Mouse (Mus musculus) heart, embryonic 13.5 days (tissue): ENCODE data around the gene Spry2. TPM values are rescaled to one million over a fixed set of nuclear protein-coding genes. Genes with fewer than 3 reads are reported as not detected.

ENCODE experiments used
- ATAC-seq: fragments of 200-750 bp; cut with Nextera tagmentation; 2 replicates; pipeline ENCODE4 v1.8.0; 2017; ENCODE audit warnings: moderate TSS enrichment; ENCODE audit not compliant: insufficient number of reproducible peaks, low FRiP score, low TSS enrichment; ENCODE audit errors: extremely low read depth
- H3K27ac ChIP-seq: fragments of 300-500 bp; sonication (generic); replicated peaks from 2 replicates; pipeline ENCODE4 v1.5.1; 2015; ENCODE audit warnings: moderate library complexity, mild to moderate bottlenecking, inconsistent platforms
- H3K27me3 ChIP-seq: fragments of 300-500 bp; sonication (generic); replicated peaks from 2 replicates; pipeline ENCODE4 v1.6.1; 2015; ENCODE audit warnings: mild to moderate bottlenecking, inconsistent platforms
- H3K36me3 ChIP-seq: fragments of 300-500 bp; sonication (generic); 2 replicates; pipeline ENCODE4 v1.6.1; 2015; ENCODE audit warnings: mild to moderate bottlenecking, inconsistent platforms
- H3K4me1 ChIP-seq: fragments of 300-500 bp; sonication (generic); 2 replicates; pipeline ENCODE4 v1.6.1; 2015; ENCODE audit warnings: inconsistent platforms
- H3K4me2 ChIP-seq: fragments of 300-500 bp; sonication (generic); 2 replicates; pipeline ENCODE4 v1.6.1; 2015; ENCODE audit warnings: inconsistent platforms, mild to moderate bottlenecking, moderate library complexity
- H3K4me3 ChIP-seq: fragments of 300-500 bp; sonication (generic); 2 replicates; pipeline ENCODE4 v1.5.1; 2015; ENCODE audit warnings: moderate library complexity, mild to moderate bottlenecking, inconsistent platforms
- H3K9ac ChIP-seq: fragments of 300-500 bp; sonication (generic); 2 replicates; pipeline ENCODE4 v1.6.1; 2015; ENCODE audit warnings: inconsistent platforms, mild to moderate bottlenecking, moderate library complexity
- H3K9me3 ChIP-seq: fragments of 300-500 bp; sonication (generic); 2 replicates; pipeline ENCODE4 v1.6.1; 2016; ENCODE audit warnings: inconsistent platforms
- WGBS: fragments of 180-500 bp; shearing (Covaris S2); methylation state at CpG from one replicate; pipeline ENCODE4 v1.1.7; 2015; ENCODE audit warnings: mixed read lengths; 5-methylcytosine and 5-hydroxymethylcytosine counted together
- polyA plus RNA-seq: library from polyadenylated mRNA; unstranded; fragments of >200 nt; fragmentation: Nextera tagmentation; extraction: Ambion mirVana; gene quantifications from 2 replicates; pipeline ENCODE4 v1.2.1, GENCODE M21; 2015

Spry2 gene
- polyA plus RNA-seq, 1 experiment from 2014 or later: 51.3 TPM

- no peaks in the 10 kb centered on the region for H3K36me3 ChIP-seq
Measured at GRCm38 (mm10) chr14:105859876-105860275, 36.7 kb downstream of the Spry2 start.

GRCm38 (mm10) chr14:105859368-105859767 lies 37.3 kb downstream of the Spry2 start:
- Histone ChIP-seq H3K27me3 (no peaks in the 10 kb centered on the region), H3K4me2 (no peak overlapping the region), H3K9ac (no peak overlapping the region), H3K27ac (no peak overlapping the region), H3K36me3 (no peaks in the 10 kb centered on the region), H3K9me3 (no peaks in the 10 kb centered on the region), H3K4me3 (no peak overlapping the region), H3K4me1 (0 out of 2 replicates have a peak, but pooled peaks cover 4% of the 10 kb centered on the region)
- ATAC-seq: no peak
- 36% methylated on average over 4 of the region's 4 CpGs for WGBS

More at GRCm38 (mm10) chr14:105859876-105860275, 36.7 kb downstream of the Spry2 start:
- H3K4me3 ChIP-seq: no peak overlapping the region
- H3K4me2 ChIP-seq: no peak overlapping the region
- no peak for ATAC-seq
- no peaks in the 10 kb centered on the region for H3K27me3 ChIP-seq
- H3K4me1 ChIP-seq: 0 out of 2 replicates have a peak, but pooled peaks cover 4% of the 10 kb centered on the region
- no peaks in the 10 kb centered on the region for H3K9me3 ChIP-seq
- no peak overlapping the region for H3K27ac ChIP-seq
- no peak overlapping the region for H3K9ac ChIP-seq
- WGBS: 43% methylated on average over 2 of the region's 2 CpGs

GRCm38 (mm10) chr14:105858935-105859334 lies 37.7 kb downstream of the Spry2 start:
- no peak overlapping the region for H3K27ac ChIP-seq
- 29% methylated on average over 5 of the region's 5 CpGs for WGBS
- no peaks in the 10 kb centered on the region for H3K36me3 ChIP-seq
- no peak overlapping the region for H3K9ac ChIP-seq
- ATAC-seq: no peak
- 0 out of 2 replicates have a peak, but pooled peaks cover 4% of the 10 kb centered on the region for H3K4me1 ChIP-seq
- no peak overlapping the region for H3K4me2 ChIP-seq
- no peaks in the 10 kb centered on the region for H3K27me3 ChIP-seq
- H3K9me3 ChIP-seq: no peaks in the 10 kb centered on the region
- no peak overlapping the region for H3K4me3 ChIP-seq

GRCm38 (mm10) chr14:105851359-105852067 lies 45.1 kb downstream of the Spry2 start:
- H3K4me1 ChIP-seq: no peaks in the 10 kb centered on the region
- H3K4me3 ChIP-seq: no peak overlapping the region
- no peaks in the 10 kb centered on the region for H3K36me3 ChIP-seq
- ATAC-seq: no peak
- H3K27me3 ChIP-seq: no peaks in the 10 kb centered on the region
- WGBS: 54% methylated on average over 7 of the region's 7 CpGs
- no peak overlapping the region for H3K9ac ChIP-seq
- 0 out of 2 replicates have a peak overlapping the region, but pooled peaks have one; percentile 33 for H3K27ac ChIP-seq
- H3K4me2 ChIP-seq: no peak overlapping the region
- H3K9me3 ChIP-seq: no peaks in the 10 kb centered on the region

Other genes starting within 250 kb of the Spry2 start
- gene Trim52, start 209.4 kb upstream of the Spry2 start, polyA plus RNA-seq: not detected in 2 replicates